Mouse (Mus musculus): ENCODE measurements around the gene Pde9a. TPM values are rescaled to one million over a fixed set of nuclear protein-coding genes. Genes with fewer than 3 reads are reported as not detected.

Gene Pde9a
- polyA plus RNA-seq, 1 experiment from 2014 or later = 59.8 TPM

DNA sequence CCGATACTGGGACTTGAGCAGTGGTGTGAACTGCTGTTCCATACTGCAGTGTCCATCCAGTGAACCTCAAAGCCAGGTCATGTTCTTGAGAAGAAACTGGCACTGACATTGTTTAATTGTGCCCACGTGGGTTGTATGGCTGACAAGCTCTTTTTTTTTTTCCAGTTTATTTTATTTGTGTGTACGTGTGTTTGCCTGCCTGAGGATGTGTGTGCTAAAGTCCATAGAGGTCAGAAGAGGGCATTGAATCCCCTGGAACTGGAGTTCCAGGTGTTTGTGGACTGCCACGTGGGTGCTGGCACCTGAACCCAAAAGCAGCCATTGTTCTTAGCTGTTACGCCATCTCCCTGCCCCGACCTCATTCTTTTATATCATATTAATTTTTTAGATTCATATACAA, 88.4 kb downstream of the Pde9a start:
- Histone ChIP-seq H3K4me2 (replicated peaks; ENCODE audit: low read depth) (no peak overlapping the region), H3K9ac (ENCODE audit: low read depth, low read length) (no peak overlapping the region), H3K4me1 (replicated peaks; ENCODE audit: control insufficient read depth, insufficient read depth, low read length) (0 out of 2 replicates have a peak, but pooled peaks cover 5% of the 10 kb centered on the region), H3K27me3 (replicated peaks; ENCODE audit: control insufficient read depth, insufficient read depth, low read length) (no peaks in the 10 kb centered on the region), H3K27ac (ENCODE audit: low read depth, low read length) (no peak overlapping the region), H3K36me3 (ENCODE audit: control insufficient read depth, insufficient read depth) (peaks cover 73% of the 10 kb centered on the region), H3K9me3 (ENCODE audit: control insufficient read depth) (no peaks in the 10 kb centered on the region), H3K4me3 (ENCODE audit: low read depth, low read length) (no peak overlapping the region)
- WGBS = 80% methylated on average over 6 of the region's 6 CpGs
- TF ChIP-seq CTCF (IDR thresholded peaks at IDR 0.05; ENCODE audit: low read depth) = no peak
- ATAC-seq = no peak

DNA sequence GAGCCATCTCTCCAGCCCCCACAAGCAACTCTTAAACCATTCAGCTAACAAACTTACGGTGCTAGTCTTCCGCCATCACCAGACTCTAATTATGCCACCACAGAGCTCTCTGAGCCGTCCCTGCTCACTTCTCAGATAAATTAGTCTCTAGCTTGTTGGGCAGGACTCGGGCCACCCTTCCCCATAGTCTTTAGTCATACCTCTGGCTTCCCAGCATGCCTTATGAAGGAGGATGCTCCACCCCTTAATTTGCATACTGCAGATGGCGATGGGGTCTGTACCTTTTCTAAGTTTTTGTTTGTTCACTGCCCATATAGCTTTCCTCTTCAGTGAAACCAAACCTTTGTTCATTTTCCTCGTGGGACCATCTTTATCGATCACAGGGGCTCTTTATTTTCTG, 92.6 kb downstream of the Pde9a start:
- no peak overlapping the region for H3K4me3 ChIP-seq (ENCODE audit: low read depth, low read length)
- H3K27ac ChIP-seq (ENCODE audit: low read depth, low read length) = no peak overlapping the region
- H3K9ac ChIP-seq (ENCODE audit: low read depth, low read length) = no peak overlapping the region
- TF ChIP-seq CTCF (IDR thresholded peaks at IDR 0.05; ENCODE audit: low read depth) = no peak
- no peaks in the 10 kb centered on the region for H3K9me3 ChIP-seq (ENCODE audit: control insufficient read depth)
- H3K36me3 ChIP-seq (ENCODE audit: control insufficient read depth, insufficient read depth) = peaks cover 33% of the 10 kb centered on the region
- 66% methylated on average over 7 of the region's 7 CpGs for WGBS
- no peak for ATAC-seq
- H3K27me3 ChIP-seq (replicated peaks; ENCODE audit: control insufficient read depth, insufficient read depth, low read length) = no peaks in the 10 kb centered on the region
- H3K4me1 ChIP-seq (replicated peaks; ENCODE audit: control insufficient read depth, insufficient read depth, low read length) = 0 out of 2 replicates have a peak, but pooled peaks cover 6% of the 10 kb centered on the region
- H3K4me2 ChIP-seq (replicated peaks; ENCODE audit: low read depth) = no peak overlapping the region

DNA sequence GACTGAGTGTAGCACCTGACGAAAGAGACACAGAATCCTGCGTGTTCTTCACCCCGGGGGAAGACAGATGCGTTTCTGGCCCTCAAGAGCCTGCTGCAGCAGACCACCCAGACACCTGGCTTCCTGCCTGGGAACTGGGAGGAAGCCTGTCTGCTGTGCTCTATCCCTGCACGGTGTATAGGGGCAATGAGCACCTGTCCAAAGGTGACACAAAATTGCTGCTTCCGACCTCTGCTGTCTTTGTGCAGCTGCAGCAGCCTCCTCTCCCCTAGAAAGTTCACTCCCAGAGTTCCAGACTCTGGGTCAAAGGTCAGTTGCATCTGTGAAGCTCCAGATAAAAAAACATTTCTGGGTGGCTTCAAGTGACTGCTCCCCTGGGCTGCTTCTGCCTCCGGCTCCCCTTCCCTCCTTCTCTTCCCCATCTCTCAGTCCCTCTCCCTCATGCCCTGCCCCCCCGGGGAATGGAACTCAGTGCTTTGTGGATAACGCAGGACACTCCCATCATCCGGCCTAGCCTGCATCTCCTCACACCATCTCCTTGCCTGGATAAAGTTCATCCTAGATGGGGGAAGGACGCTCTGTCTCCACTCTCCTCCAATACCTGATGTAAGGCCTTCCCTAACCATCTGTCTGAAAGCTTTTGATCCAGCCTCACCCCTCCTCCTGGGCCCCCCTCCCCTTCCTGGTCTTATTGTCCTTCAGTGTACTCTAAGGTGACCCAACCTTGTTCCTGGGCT, 93.3 kb downstream of the Pde9a start:
- peak; percentile 68 for ATAC-seq
- H3K27me3 ChIP-seq (replicated peaks; ENCODE audit: control insufficient read depth, insufficient read depth, low read length) = no peaks in the 10 kb centered on the region
- H3K9ac ChIP-seq (ENCODE audit: low read depth, low read length) = no peak overlapping the region
- no peak overlapping the region for H3K4me3 ChIP-seq (ENCODE audit: low read depth, low read length)
- H3K9me3 ChIP-seq (ENCODE audit: control insufficient read depth) = no peaks in the 10 kb centered on the region
- peaks cover 26% of the 10 kb centered on the region for H3K36me3 ChIP-seq (ENCODE audit: control insufficient read depth, insufficient read depth)
- H3K27ac ChIP-seq (ENCODE audit: low read depth, low read length) = no peak overlapping the region; the same call in 1 of the 2 replicates
- no peak; the same call in 1 of the 2 replicates for TF ChIP-seq CTCF (IDR thresholded peaks at IDR 0.05; ENCODE audit: low read depth)
- 37% methylated on average over 11 of the region's 11 CpGs for WGBS
- 0 out of 2 replicates have a peak, but pooled peaks cover 6% of the 10 kb centered on the region for H3K4me1 ChIP-seq (replicated peaks; ENCODE audit: control insufficient read depth, insufficient read depth, low read length)
- H3K4me2 ChIP-seq (replicated peaks; ENCODE audit: low read depth) = no peak overlapping the region

DNA sequence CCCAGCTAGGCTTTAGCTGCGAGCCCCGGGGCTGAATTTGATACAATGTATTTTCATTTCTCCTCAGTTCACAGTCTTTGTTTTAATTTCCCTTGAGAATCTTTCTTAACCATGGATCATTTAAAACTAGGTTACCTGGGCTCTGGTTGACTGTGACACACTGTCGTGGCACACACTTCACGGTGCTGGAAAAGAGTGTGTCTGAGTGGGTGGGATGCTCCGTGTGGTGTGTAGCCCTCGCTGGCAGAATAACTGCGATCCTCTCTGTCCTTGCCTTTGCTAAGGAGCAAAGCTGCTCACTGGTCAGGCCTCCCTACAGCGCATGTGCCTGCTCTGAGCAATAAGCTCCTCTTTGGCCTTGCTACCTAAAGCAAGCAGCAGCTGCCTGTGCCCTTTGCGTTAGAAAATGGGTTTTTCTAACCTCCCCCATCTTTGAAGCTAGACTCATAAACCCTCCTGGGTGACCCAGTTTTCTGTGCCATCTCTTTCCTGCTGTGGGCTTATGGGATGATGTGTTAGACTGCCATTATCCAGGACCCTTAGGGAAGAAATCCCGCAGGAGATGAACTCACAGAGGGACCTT, 100.7 kb downstream of the Pde9a start:
- WGBS = 80% methylated on average over 10 of the region's 10 CpGs
- H3K36me3 ChIP-seq (ENCODE audit: control insufficient read depth, insufficient read depth) = no peaks in the 10 kb centered on the region
- TF ChIP-seq CTCF (IDR thresholded peaks at IDR 0.05; ENCODE audit: low read depth) = no peak
- no peak overlapping the region for H3K4me3 ChIP-seq (ENCODE audit: low read depth, low read length)
- H3K27ac ChIP-seq (ENCODE audit: low read depth, low read length) = no peak overlapping the region
- H3K4me2 ChIP-seq (replicated peaks; ENCODE audit: low read depth) = no peak overlapping the region
- no peaks in the 10 kb centered on the region for H3K27me3 ChIP-seq (replicated peaks; ENCODE audit: control insufficient read depth, insufficient read depth, low read length)
- no peak for ATAC-seq
- H3K9me3 ChIP-seq (ENCODE audit: control insufficient read depth) = no peaks in the 10 kb centered on the region
- H3K4me1 ChIP-seq (replicated peaks; ENCODE audit: control insufficient read depth, insufficient read depth, low read length) = no peaks in the 10 kb centered on the region; the same call in 1 of the 2 replicates
- no peak overlapping the region for H3K9ac ChIP-seq (ENCODE audit: low read depth, low read length)

DNA sequence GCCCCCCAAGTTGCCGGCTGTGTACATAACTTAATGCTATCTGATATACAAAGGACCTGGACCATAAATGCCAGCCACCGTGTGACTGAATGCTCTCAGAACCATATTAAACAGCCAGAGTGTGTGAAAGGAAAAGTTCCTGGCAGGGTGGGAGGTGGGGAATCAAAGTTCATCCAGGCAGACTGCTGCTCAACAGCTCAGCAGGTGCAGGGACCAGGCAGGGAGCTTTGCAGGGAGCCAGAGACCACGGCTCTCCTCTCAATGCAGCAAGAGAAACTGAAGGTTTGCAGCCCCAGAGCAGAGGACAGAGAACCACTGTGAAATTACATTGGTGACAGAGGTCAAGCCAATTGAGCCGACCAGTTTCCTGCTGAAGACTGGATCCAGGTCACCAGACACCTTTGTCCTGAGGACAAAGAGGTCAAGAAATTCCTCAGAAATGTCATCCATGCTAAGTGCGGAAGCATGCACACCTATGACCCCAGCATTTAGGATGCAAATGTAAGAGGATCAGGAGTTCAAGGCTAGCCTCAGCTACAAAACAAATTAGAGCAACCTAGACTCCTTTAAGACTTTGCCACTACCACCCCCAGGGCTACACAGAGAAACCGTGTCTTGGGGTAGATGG, 101.5 kb downstream of the Pde9a start:
- no peaks in the 10 kb centered on the region for H3K36me3 ChIP-seq (ENCODE audit: control insufficient read depth, insufficient read depth)
- TF ChIP-seq CTCF (IDR thresholded peaks at IDR 0.05; ENCODE audit: low read depth) = no peak
- no peak overlapping the region for H3K4me3 ChIP-seq (ENCODE audit: low read depth, low read length)
- no peaks in the 10 kb centered on the region; the same call in 1 of the 2 replicates for H3K4me1 ChIP-seq (replicated peaks; ENCODE audit: control insufficient read depth, insufficient read depth, low read length)
- H3K9me3 ChIP-seq (ENCODE audit: control insufficient read depth) = no peaks in the 10 kb centered on the region
- H3K4me2 ChIP-seq (replicated peaks; ENCODE audit: low read depth) = no peak overlapping the region
- WGBS = 25% methylated on average over 6 of the region's 6 CpGs
- no peaks in the 10 kb centered on the region for H3K27me3 ChIP-seq (replicated peaks; ENCODE audit: control insufficient read depth, insufficient read depth, low read length)
- peak; percentile 54 for ATAC-seq
- H3K27ac ChIP-seq (ENCODE audit: low read depth, low read length) = no peak overlapping the region
- no peak overlapping the region for H3K9ac ChIP-seq (ENCODE audit: low read depth, low read length)

DNA sequence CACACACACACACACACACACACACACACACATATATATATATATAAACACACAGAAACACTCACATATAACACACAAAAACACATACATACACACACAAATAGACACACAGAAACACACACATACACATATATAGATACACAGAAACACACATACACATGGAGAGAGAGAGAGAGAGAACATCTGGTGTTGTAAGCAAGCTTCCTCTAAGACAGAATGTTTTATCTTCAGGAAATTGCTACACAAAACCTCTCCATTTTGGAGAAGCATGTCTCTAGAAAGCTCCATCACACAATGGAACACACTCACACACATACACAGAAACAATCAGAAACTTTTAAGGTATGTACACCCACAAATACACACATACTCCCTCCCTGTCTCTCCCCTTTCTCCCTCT, 105.3 kb downstream of the Pde9a start:
- TF ChIP-seq CTCF (IDR thresholded peaks at IDR 0.05; ENCODE audit: low read depth) = no peak

More for the DNA sequence above, 105.3 kb downstream of the Pde9a start:
- Histone ChIP-seq H3K4me3 (ENCODE audit: low read depth, low read length) (no peak overlapping the region), H3K27ac (ENCODE audit: low read depth, low read length) (no peak overlapping the region), H3K4me2 (replicated peaks; ENCODE audit: low read depth) (no peak overlapping the region), H3K27me3 (replicated peaks; ENCODE audit: control insufficient read depth, insufficient read depth, low read length) (no peaks in the 10 kb centered on the region), H3K36me3 (ENCODE audit: control insufficient read depth, insufficient read depth) (peaks cover 16% of the 10 kb centered on the region), H3K9ac (ENCODE audit: low read depth, low read length) (no peak overlapping the region), H3K4me1 (replicated peaks; ENCODE audit: control insufficient read depth, insufficient read depth, low read length) (no peaks in the 10 kb centered on the region; the same call in 1 of the 2 replicates), H3K9me3 (ENCODE audit: control insufficient read depth) (no peaks in the 10 kb centered on the region)
- no peak for ATAC-seq

All from intestine, postnatal 0 days (tissue).